Mouse (Mus musculus): ENCODE results near the gene 4930470P17Rik.

GRCm38 (mm10) chr2:170543625-170544024 lies 58.2 kb downstream of the 4930470P17Rik start:
- no peak for TF ChIP-seq POLR2A (IDR thresholded peaks at IDR 0.05; ENCODE audit: low read depth, low read length)
- TF ChIP-seq CTCF (IDR thresholded peaks at IDR 0.05; ENCODE audit: borderline replicate concordance, insufficient read depth, low read length) = no peak

Measured in embryonic fibroblast, embryonic 13.5 days (primary cell).